Mouse (Mus musculus) liver, embryonic 12.5 days (tissue): ENCODE results near the gene Ninj2. TPM values are rescaled to one million over a fixed set of nuclear protein-coding genes. Genes with fewer than 3 reads are reported as not detected.

Source experiments
- ATAC-seq: fragments of 200-750 bp; cut with Nextera tagmentation; 2 replicates; pipeline ENCODE4 v1.8.0; 2017; ENCODE audit warnings: moderate number of reproducible peaks, mild to moderate bottlenecking, moderate library complexity
- H3K27ac ChIP-seq: fragments of 300-500 bp; sonication (generic); 2 replicates; pipeline ENCODE4 v1.5.1; 2016; ENCODE audit warnings: mild to moderate bottlenecking
- H3K27me3 ChIP-seq: fragments of 300-500 bp; sonication (generic); replicated peaks from 2 replicates; pipeline ENCODE4 v1.6.1; 2016; ENCODE audit warnings: mild to moderate bottlenecking, moderate library complexity
- H3K36me3 ChIP-seq: fragments of 300-500 bp; sonication (generic); 2 replicates; pipeline ENCODE4 v1.6.1; 2016; ENCODE audit warnings: mild to moderate bottlenecking, moderate library complexity
- H3K4me1 ChIP-seq: fragments of 300-500 bp; sonication (generic); 2 replicates; pipeline ENCODE4 v1.6.1; 2016
- H3K4me2 ChIP-seq: fragments of 300-500 bp; sonication (generic); 2 replicates; pipeline ENCODE4 v1.6.1; 2016; ENCODE audit warnings: mild to moderate bottlenecking, moderate library complexity
- H3K4me3 ChIP-seq: fragments of 300-500 bp; sonication (generic); 2 replicates; pipeline ENCODE4 v1.5.1; 2016; ENCODE audit warnings: mild to moderate bottlenecking, moderate library complexity
- H3K9ac ChIP-seq: fragments of 300-500 bp; sonication (generic); 2 replicates; pipeline ENCODE4 v1.6.1; 2016; ENCODE audit warnings: mild to moderate bottlenecking, moderate library complexity
- H3K9me3 ChIP-seq: fragments of 300-500 bp; sonication (generic); replicated peaks from 2 replicates; pipeline ENCODE4 v1.6.1; 2016; ENCODE audit warnings: mild to moderate bottlenecking, moderate library complexity
- WGBS: fragments of 180-500 bp; shearing (Covaris S2); methylation state at CpG from one replicate; pipeline ENCODE4 v1.1.7; 2016; ENCODE audit not compliant: insufficient replicate concordance; 5-methylcytosine and 5-hydroxymethylcytosine counted together
- polyA plus RNA-seq: library from polyadenylated mRNA; unstranded; fragments of >200 nt; fragmentation: Nextera tagmentation; extraction: Ambion mirVana; gene quantifications from 2 replicates; pipeline ENCODE4 v1.2.1, GENCODE M21; 2016

Gene Ninj2
- polyA plus RNA-seq, 1 experiment from 2014 or later, result not detected

DNA sequence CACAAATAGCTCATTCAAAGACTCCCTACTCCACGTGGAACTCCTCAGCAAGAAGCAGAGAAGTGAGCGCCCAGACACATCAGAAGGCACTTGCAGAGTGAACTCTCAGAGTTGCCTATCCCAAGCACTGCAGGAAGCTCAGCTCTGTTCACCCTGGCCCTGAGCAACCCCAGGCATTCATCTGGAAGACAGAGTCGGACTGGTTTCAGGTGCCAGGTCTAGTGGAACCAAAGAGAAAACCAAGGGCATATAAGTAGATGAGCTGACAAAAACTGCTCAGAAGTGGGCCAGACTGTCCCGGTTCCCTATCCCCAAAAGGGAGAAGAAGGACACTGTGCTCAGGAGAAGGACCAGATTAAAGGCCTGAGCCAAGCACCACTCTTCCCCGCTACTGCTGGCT lies 156.7 kb downstream of the Ninj2 start:
- H3K4me2 ChIP-seq, result no peak overlapping the region
- H3K9ac ChIP-seq, result no peak overlapping the region
- H3K4me3 ChIP-seq, result no peak overlapping the region
- no peaks in the 10 kb centered on the region for H3K36me3 ChIP-seq
- 58% methylated on average over 5 of the region's 5 CpGs for WGBS
- no peak overlapping the region for H3K27ac ChIP-seq
- H3K9me3 ChIP-seq, result no peaks in the 10 kb centered on the region
- no peak for ATAC-seq
- H3K4me1 ChIP-seq, result peaks cover 1% of the 10 kb centered on the region; the same call in 1 of the 2 replicates
- H3K27me3 ChIP-seq, result no peaks in the 10 kb centered on the region; the same call in 1 of the 2 replicates

Other genes with a start within 250 kb of the Ninj2 start
- 6.8 and 7.1 TPM in 2 replicates for gene Erc1, start 245.2 kb upstream of the Ninj2 start, polyA plus RNA-seq
- 13.7 and 13.8 TPM in 2 replicates for gene Rad52, start 190.7 kb upstream of the Ninj2 start, polyA plus RNA-seq
- gene Wnk1, start 54.7 kb upstream of the Ninj2 start, polyA plus RNA-seq, result 31.3 and 36.5 TPM in 2 replicates
- gene D330020A13Rik, start 201.0 kb downstream of the Ninj2 start, polyA plus RNA-seq, result not detected in 2 replicates
- 0.23 and 0.25 TPM in 2 replicates for gene B4galnt3, start 201.2 kb downstream of the Ninj2 start, polyA plus RNA-seq